Mouse (Mus musculus) olfactory bulb, adult 2 months (tissue): ENCODE measurements around the gene Ctsz.

Source experiments
- CTCF ChIP-seq: fragments of 200-500 bp; IDR thresholded peaks from 2 replicates; pipeline ENCODE4 v1.5.1; 2012; ENCODE audit warnings: low read depth, mild to moderate bottlenecking, low read length, moderate library complexity; ENCODE audit not compliant: insufficient read depth
- POLR2A ChIP-seq: fragments of 200-500 bp; IDR thresholded peaks from 2 replicates; pipeline ENCODE4 v1.6.1; 2012; ENCODE audit warnings: mild to moderate bottlenecking, low read depth, low read length, moderate library complexity; ENCODE audit not compliant: insufficient read depth

DNA sequence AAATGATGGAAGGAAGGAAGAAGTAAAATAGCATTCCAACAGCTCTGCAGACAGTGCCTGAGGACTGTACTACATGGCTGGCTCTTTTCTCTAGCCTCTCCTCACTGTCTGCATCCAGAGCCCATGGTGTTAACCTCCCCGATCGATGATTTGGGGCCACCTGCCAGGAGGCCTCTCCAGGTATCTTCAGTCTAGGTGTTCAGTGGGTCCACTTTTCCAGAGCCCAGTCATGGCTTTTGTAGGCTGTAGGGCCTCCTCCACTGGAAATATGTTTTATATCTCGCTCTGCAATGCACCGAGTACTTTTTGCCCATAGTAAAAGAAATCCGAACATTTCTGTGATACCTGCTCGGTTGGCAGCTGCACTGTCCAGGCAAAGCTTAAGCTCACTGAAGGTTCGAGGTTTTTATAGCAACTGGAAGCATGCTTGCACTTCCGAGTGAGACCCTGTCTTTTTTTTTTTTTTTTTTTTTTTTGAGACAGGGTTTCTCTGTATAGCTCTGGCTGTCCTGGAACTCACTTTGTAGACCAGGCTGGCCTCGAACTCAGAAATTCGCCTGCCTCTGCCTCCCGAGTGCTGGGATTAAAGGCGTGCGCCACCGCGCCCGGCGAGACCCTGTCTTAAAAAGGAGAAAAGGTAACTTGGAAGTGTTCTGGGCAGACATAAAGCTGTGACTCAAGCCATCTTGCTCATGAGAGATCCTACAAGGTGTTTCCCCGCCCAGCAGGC, 23.7 kb downstream of the Ctsz start:
- TF ChIP-seq CTCF: no peak
- TF ChIP-seq POLR2A: no peak
